Mouse (Mus musculus): ENCODE results near the gene Srbd1. TPM values are rescaled to one million over a fixed set of nuclear protein-coding genes. Genes with fewer than 3 reads are reported as not detected.

The Srbd1 gene
- total and polyA plus RNA-seq, 2 experiments from 2014 or later: 7.4 to 12.1 TPM

DNA sequence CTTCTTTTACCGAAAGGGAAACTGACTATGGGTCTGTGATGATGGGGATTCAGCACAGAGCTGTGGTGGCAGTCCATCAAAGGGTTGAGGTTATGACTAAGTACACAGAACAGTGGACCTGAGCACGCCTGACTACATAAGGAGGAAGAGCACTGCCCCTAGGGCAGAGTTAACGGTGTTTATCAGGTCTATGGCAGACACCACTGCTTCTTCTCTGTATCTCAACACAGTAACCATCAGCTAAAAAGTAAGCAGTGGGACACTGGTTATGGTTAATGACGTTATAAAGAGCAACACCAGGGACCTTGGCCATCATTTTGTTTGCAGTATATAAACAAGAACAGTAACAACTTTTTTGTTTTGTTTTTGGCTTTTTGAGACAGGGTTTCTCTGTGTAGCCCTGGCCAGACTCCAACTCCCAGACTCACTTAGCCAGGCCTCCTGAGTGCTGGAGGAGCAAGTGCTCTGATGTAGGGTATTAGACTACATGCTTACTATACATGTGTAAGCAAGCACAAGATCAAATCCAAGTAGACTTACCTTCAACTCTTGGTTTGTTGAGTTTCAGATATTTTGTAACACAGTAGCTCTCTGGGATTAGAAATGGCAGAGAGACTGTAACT, 117.3 kb downstream of the Srbd1 start:
- H3K4me3 ChIP-seq (ENCODE audit: low read length): no peak overlapping the region
- H3K9me3 ChIP-seq (ENCODE audit: low read length): no peaks in the 10 kb centered on the region
- no peak for TF ChIP-seq CTCF (IDR thresholded peaks at IDR 0.05; ENCODE audit: low read depth)
- 81% methylated on average over 4 of the region's 4 CpGs for WGBS
- H3K36me3 ChIP-seq (ENCODE audit: insufficient read depth, low read length): no peaks in the 10 kb centered on the region
- no peak overlapping the region for H3K27ac ChIP-seq
- no peak for ATAC-seq
- no peak for DNase-seq (ENCODE audit: low spot score)
- H3K4me1 ChIP-seq (ENCODE audit: insufficient read depth, low read length): no peaks in the 10 kb centered on the region
- no peaks in the 10 kb centered on the region for H3K27me3 ChIP-seq (ENCODE audit: insufficient read depth, low read length)
- H3K4me2 ChIP-seq (ENCODE audit: low read depth, low read length): no peak overlapping the region
- H3K9ac ChIP-seq (replicated peaks; ENCODE audit: low read length): no peak overlapping the region

DNA sequence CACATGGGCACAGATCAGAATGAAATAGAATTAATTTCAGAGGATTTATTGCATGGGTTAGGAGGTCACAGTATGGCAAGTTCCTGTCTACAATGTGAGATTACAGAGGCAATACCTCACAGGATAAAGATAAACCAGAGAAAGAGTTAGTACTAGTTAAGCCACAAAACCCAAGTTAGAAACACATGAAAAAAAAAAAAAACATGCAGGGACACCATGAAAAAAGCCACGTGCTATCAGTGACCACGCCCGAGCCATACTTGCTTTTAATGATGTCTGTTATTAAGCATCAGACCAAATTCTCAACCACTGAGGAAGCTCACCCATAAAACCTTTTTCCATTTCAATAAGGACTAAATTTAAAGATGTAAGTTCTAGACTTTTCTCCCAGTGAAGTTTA, 120.4 kb downstream of the Srbd1 start:
- Histone ChIP-seq H3K4me1 (ENCODE audit: insufficient read depth, low read length) (no peaks in the 10 kb centered on the region), H3K4me2 (ENCODE audit: low read depth, low read length) (no peak overlapping the region), H3K9me3 (ENCODE audit: low read length) (no peaks in the 10 kb centered on the region), H3K27me3 (ENCODE audit: insufficient read depth, low read length) (no peaks in the 10 kb centered on the region), H3K9ac (replicated peaks; ENCODE audit: low read length) (no peak overlapping the region), H3K36me3 (ENCODE audit: insufficient read depth, low read length) (no peaks in the 10 kb centered on the region), H3K4me3 (ENCODE audit: low read length) (no peak overlapping the region), H3K27ac (no peak overlapping the region)
- DNase-seq (ENCODE audit: low spot score): no peak
- 89% methylated on average over 3 of the region's 3 CpGs for WGBS
- no peak for ATAC-seq
- TF ChIP-seq CTCF (IDR thresholded peaks at IDR 0.05; ENCODE audit: low read depth): no peak

DNA sequence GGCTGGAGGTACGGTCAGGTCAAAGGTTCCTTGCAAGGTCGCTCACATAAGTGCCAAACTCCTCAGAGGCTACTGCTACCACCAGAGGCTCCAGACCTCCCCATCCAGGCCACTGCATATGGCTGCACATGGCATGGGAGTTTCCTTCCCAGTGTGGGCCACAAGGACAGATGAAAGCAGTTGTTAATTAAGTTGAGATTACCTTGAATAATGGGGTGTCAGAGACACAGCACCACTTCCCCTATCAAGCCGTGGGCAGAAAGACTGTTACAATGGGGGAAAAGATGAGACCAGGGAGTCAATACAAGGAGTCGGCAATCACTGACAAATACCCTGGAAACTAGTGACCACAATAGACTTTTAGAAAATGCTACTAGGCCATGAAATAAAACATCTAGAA, 122.6 kb downstream of the Srbd1 start:
- Histone ChIP-seq H3K9me3 (ENCODE audit: low read length) (peaks cover 2% of the 10 kb centered on the region; the same call in 1 of the 2 replicates), H3K4me1 (ENCODE audit: insufficient read depth, low read length) (no peaks in the 10 kb centered on the region), H3K27ac (no peak overlapping the region), H3K4me3 (ENCODE audit: low read length) (no peak overlapping the region), H3K4me2 (ENCODE audit: low read depth, low read length) (no peak overlapping the region), H3K27me3 (ENCODE audit: insufficient read depth, low read length) (no peaks in the 10 kb centered on the region), H3K36me3 (ENCODE audit: insufficient read depth, low read length) (no peaks in the 10 kb centered on the region), H3K9ac (replicated peaks; ENCODE audit: low read length) (no peak overlapping the region)
- no peak for TF ChIP-seq CTCF (IDR thresholded peaks at IDR 0.05; ENCODE audit: low read depth)
- WGBS: 62% methylated on average over 4 of the region's 4 CpGs
- no peak for DNase-seq (ENCODE audit: low spot score)
- ATAC-seq: no peak

DNA sequence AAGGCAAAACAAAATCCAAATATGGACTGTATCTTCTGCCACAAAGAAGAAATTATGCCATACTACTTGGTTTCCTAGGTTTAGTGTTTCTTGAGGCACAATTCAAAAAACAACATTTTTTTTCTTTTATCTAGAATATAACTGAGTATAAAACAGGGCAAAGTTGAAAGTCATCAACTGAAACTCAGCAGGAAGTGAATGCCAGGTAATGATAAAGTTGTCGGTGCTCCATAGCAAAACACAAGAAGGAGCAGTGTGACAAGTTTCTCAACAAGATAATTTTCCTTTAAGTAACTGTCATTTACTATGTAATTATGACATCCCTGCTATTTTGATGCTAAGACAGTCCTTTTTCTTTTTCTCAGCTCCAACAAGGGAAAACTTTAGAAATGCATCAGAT, 123.2 kb downstream of the Srbd1 start:
- Histone ChIP-seq H3K9ac (replicated peaks; ENCODE audit: low read length) (no peak overlapping the region), H3K27me3 (ENCODE audit: insufficient read depth, low read length) (no peaks in the 10 kb centered on the region), H3K4me2 (ENCODE audit: low read depth, low read length) (no peak overlapping the region), H3K9me3 (ENCODE audit: low read length) (peaks cover 2% of the 10 kb centered on the region; the same call in 1 of the 2 replicates), H3K27ac (no peak overlapping the region), H3K4me1 (ENCODE audit: insufficient read depth, low read length) (no peaks in the 10 kb centered on the region), H3K4me3 (ENCODE audit: low read length) (no peak overlapping the region), H3K36me3 (ENCODE audit: insufficient read depth, low read length) (no peaks in the 10 kb centered on the region)
- DNase-seq (ENCODE audit: low spot score) (no peak), ATAC-seq (no peak)
- WGBS: 88% methylated on average over 1 of the region's 1 CpGs
- TF ChIP-seq CTCF (IDR thresholded peaks at IDR 0.05; ENCODE audit: low read depth): no peak

DNA sequence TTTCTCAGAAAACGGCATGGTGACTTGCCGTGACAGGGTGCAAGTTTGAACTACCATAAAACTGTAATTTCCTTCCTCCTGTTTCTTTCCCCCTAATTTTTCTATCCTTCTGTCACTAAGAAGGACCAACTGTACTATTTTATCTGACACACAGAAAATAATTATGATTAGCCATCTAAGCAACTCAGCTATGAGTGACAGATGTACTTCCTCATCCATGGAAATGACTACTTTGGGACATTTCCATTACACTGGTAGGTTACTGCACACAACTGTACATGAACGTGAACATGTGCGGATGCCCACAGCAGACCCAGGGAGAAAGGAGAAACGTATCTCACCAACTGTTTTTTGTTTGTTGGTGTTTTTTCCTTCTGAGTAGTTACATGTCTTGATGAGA, 123.7 kb downstream of the Srbd1 start:
- no peak for DNase-seq (ENCODE audit: low spot score)

DNA sequence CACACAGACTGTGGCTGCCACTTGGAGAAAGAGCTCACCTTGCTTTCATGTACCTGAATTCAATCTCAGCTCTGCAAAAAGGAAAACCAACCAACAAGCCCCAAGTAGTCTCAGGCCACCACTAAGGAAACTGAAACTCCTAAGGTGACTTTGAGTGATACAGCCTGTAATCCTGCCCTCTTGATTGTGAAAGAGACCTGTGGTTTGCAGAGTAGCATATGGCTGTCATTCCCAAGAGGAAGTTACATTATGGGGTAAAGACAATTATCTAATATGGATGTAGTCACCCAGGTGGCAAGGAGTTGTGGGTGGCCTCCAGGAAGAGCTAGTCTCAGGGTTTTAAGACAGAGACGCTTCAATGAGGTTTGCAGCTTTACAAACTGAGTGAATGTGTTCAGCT, 125.2 kb downstream of the Srbd1 start:
- Histone ChIP-seq H3K4me1 (ENCODE audit: insufficient read depth, low read length) (no peaks in the 10 kb centered on the region), H3K27ac (no peak overlapping the region), H3K27me3 (ENCODE audit: insufficient read depth, low read length) (no peaks in the 10 kb centered on the region), H3K9ac (replicated peaks; ENCODE audit: low read length) (no peak overlapping the region), H3K9me3 (ENCODE audit: low read length) (peaks cover 2% of the 10 kb centered on the region; the same call in 1 of the 2 replicates), H3K36me3 (ENCODE audit: insufficient read depth, low read length) (no peaks in the 10 kb centered on the region), H3K4me2 (ENCODE audit: low read depth, low read length) (no peak overlapping the region), H3K4me3 (ENCODE audit: low read length) (no peak overlapping the region)
- ATAC-seq (no peak), DNase-seq (ENCODE audit: low spot score) (no peak)
- 93% methylated on average over 1 of the region's 1 CpGs for WGBS
- no peak for TF ChIP-seq CTCF (IDR thresholded peaks at IDR 0.05; ENCODE audit: low read depth)

More for the DNA sequence above, 123.7 kb downstream of the Srbd1 start:
- Histone ChIP-seq H3K36me3 (ENCODE audit: insufficient read depth, low read length) (no peaks in the 10 kb centered on the region), H3K4me1 (ENCODE audit: insufficient read depth, low read length) (no peaks in the 10 kb centered on the region), H3K27ac (no peak overlapping the region), H3K9ac (replicated peaks; ENCODE audit: low read length) (no peak overlapping the region), H3K9me3 (ENCODE audit: low read length) (peaks cover 2% of the 10 kb centered on the region; the same call in 1 of the 2 replicates), H3K4me2 (ENCODE audit: low read depth, low read length) (no peak overlapping the region), H3K4me3 (ENCODE audit: low read length) (no peak overlapping the region), H3K27me3 (ENCODE audit: insufficient read depth, low read length) (no peaks in the 10 kb centered on the region)
- 89% methylated on average over 5 of the region's 5 CpGs for WGBS
- ATAC-seq: no peak
- no peak for TF ChIP-seq CTCF (IDR thresholded peaks at IDR 0.05; ENCODE audit: low read depth)

DNA sequence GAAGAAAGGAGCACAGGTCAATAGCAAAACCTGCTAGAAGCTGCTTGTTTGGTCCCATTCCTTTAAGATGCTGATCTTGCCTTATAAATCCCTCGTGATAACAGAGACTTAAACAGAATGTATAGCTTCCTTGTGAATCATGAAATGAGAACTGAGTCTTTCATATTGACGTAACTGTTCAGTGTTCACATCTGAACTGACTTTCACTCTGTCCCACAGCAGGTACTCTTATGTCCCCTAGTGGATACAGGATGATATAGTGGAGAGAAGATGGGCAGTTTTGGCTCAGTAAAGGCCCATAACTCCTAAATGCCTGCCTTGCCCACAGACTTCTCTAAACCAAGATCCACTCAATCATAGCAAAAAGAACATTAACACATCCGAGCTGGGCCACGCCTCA, 130.7 kb downstream of the Srbd1 start:
- Histone ChIP-seq H3K36me3 (ENCODE audit: insufficient read depth, low read length) (no peaks in the 10 kb centered on the region), H3K9ac (replicated peaks; ENCODE audit: low read length) (no peak overlapping the region), H3K4me2 (ENCODE audit: low read depth, low read length) (no peak overlapping the region), H3K4me3 (ENCODE audit: low read length) (no peak overlapping the region), H3K4me1 (ENCODE audit: insufficient read depth, low read length) (no peaks in the 10 kb centered on the region), H3K9me3 (ENCODE audit: low read length) (peaks cover 2% of the 10 kb centered on the region; the same call in 1 of the 2 replicates), H3K27ac (no peak overlapping the region), H3K27me3 (ENCODE audit: insufficient read depth, low read length) (no peaks in the 10 kb centered on the region)
- DNase-seq (ENCODE audit: low spot score): peak; percentile 18
- peak; percentile 69 for TF ChIP-seq CTCF (IDR thresholded peaks at IDR 0.05; ENCODE audit: low read depth)
- ATAC-seq: no peak
- 82% methylated on average over 4 of the region's 4 CpGs for WGBS

Data from hindbrain, postnatal 0 days (tissue).